Mouse (Mus musculus): ENCODE data around the gene Kat6b.

Gene Kat6b

DNA sequence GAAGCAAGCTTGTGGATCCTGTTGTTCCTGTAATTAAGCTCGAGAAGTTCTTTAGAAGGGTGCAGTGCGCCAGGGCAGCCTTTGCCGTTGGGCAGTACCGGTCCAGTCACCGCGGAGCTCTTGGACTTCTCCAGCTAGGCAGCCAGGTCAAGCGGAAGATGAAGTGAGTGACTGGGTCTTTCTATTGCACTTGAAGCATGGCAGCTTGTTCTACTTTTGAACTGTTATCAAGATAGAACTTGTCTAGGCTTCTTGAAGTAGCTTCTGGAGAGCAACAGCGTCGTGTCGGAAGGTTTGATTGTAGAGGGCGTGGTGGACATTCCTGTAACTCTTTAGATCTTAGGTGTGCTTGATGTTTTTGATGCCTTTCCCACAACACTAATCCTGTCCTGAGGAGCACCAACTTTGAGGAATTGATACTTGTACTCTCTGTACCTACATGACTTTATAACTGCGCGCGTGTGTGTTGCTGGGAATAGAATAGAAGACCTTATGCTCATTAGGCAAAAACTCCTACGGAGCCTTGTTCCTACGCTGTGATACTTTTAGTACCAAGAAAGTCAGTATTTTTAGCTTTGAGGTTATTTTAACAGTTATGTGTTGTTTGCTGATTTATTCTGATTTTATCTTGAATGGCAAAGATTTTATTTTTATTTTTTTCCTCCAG, 41.2 kb downstream of the Kat6b start:
- in situ Hi-C loops (cut with MboI; ENCODE audit: low sequenced_read_pairs), result no loop called here

DNA sequence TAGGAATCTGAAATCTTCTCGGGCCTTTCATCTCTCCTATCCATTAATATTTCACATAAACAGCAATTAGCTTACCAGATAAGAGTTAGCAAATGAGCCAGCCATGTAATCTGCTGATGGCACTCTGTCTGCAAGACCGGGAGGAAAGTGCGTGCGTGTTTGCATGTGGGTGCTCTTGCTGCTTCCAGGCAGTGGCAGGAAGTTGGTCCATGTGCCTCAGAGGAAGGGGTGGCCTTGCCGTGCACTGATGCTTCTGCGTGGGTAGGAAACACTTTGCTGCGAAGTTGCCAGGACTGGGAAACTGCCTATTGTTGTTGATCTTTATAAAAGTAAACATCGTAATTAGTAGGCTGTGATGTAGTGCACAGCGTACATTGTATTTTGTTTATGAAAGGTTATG, 42.0 kb downstream of the Kat6b start:
- in situ Hi-C loops (cut with MboI; ENCODE audit: low sequenced_read_pairs), result no loop called here

DNA sequence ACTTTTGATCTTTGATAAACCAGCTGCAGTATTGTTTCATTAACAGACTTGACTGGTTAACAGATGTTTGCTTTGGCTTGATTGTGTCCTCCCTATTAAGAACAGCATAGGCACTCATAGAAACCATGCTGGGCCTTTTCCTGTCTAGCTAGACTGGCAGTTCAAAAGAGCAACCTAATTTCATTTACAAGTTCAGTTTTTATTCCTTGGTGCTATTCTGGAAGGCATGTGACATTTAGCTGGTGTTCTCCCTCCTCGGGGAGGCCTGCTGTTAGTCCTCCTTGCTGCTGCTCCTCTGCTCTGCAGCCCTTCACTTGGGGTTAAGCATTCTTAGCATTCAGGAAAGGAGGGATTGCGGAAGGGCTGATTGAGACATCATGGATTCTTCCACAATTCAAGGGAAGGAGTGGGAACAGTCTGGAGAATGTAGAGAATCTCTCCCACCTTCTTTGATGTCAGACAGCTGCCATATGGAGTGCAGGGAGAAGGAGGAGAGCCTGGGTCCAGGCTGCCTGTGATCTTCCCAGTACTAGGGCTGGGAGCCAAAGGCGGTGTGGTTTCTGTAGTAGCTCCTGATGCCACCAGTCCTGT, 42.7 kb downstream of the Kat6b start:
- in situ Hi-C loops (cut with MboI; ENCODE audit: low sequenced_read_pairs), result no loop called here

DNA sequence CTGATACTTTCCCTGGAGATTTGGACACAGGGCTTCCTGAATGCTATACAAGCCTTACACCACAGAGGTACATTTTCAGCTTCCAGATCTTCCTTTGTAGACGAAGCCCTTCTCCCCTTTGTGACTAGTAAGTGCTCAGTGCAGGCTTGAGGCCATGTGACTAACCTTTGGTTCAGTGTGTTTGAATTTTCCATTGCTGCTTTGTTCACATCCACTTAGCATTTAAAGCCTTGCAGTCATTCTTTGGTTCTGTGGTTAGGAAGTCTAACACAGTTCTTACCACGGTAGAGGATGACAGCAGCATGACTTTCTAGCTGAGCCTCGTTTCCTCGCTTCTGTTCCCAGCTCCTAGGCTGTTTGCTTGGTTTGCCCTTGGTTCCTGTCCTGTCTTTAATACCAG, 44.4 kb downstream of the Kat6b start:
- in situ Hi-C loops (cut with MboI; ENCODE audit: low sequenced_read_pairs), result no loop called here

- in situ Hi-C loops (cut with MboI; ENCODE audit: low sequenced_read_pairs), result no loop called here
These were observed 52.3 kb downstream of the Kat6b start for GRCm38 (mm10) chr14:21533566-21533965.

- in situ Hi-C loops (cut with MboI; ENCODE audit: low sequenced_read_pairs), result no loop called here
These were observed 52.8 kb downstream of the Kat6b start for GRCm38 (mm10) chr14:21534066-21534465.

GRCm38 (mm10) chr14:21534542-21535272, 53.5 kb downstream of the Kat6b start:
- in situ Hi-C loops (cut with MboI; ENCODE audit: low sequenced_read_pairs), result no loop called here

DNA sequence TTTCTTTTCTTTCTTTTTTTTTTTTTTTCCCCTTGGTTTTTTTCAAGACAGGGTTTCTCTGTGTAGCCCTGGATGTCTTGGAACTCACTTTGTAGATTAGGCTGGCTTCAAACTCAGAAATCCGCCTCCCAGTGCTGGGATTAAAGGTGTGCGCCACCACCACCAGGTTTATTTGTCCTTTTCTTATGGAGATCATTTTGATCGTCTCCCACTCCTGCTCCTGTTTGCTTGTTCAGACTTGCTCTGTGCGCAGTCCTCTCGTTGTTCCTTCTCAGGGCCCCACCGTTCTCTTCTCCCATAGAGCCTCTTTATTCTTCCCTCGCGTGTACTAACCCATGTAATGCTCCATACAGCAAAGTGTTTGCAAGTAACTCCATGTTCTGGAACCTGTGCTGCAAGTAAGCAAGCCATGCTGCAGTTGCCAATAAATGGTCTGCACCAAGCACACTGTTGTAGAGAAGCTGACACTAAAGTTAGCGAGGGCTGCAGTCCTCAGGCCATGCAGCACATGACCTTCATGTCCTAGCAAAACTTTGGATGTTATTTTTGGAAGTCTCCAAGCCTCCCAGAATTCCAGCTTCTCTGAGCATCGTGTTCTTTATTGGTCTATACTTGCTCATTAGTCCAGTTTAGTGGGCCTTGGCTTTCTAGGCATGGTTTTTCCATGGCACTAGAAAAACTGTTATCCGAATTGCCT, 55.4 kb downstream of the Kat6b start:
- in situ Hi-C loops (cut with MboI; ENCODE audit: low sequenced_read_pairs), result no loop called here

- in situ Hi-C loops (cut with MboI; ENCODE audit: low sequenced_read_pairs), result no loop called here
These were observed 56.6 kb downstream of the Kat6b start for GRCm38 (mm10) chr14:21537838-21538237.

- in situ Hi-C loops (cut with MboI; ENCODE audit: low sequenced_read_pairs), result no loop called here
These were observed 58.5 kb downstream of the Kat6b start for GRCm38 (mm10) chr14:21539731-21540130.

GRCm38 (mm10) chr14:21540361-21540760, 59.1 kb downstream of the Kat6b start:
- in situ Hi-C loops (cut with MboI; ENCODE audit: low sequenced_read_pairs), result no loop called here

DNA sequence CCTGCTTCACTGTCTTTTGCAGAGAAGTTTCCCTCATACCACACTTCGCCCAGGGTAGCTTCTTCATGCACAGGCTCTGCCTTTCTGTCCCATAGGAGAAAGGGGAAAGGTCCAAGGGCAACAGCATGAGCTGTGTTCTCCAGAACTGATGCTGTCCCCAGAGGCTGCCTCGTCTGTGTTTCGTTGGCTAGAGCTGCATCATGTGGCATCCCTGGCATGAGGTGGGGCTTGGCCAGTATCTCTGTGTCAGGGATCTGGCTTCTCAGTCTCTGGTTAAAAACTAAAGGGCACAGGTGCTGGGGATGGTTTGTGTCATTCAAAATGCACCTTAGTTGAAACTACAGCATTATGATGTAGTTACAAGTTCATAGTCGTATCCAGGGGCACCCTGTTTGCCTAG, 64.3 kb downstream of the Kat6b start:
- in situ Hi-C loops (cut with MboI; ENCODE audit: low sequenced_read_pairs), result no loop called here

DNA sequence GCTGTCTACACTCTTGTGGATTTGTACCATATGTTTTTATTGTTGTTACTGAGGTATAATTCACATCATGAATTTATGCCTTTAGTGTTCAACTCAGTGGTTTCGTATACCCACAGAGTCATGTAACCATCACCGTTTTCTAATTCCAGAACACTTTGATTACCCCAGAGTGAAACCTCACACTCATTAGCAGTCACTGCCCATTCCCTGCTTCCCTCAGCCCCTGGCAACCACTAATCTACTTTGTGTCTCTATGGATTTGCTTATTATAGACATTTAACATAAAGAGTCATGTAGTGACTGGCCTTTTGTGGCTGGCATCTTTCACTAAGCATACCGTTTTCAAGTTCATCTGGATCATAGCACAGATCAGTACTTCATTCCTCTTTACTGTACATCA, 65.1 kb downstream of the Kat6b start:
- in situ Hi-C loops (cut with MboI; ENCODE audit: low sequenced_read_pairs), result no loop called here

DNA sequence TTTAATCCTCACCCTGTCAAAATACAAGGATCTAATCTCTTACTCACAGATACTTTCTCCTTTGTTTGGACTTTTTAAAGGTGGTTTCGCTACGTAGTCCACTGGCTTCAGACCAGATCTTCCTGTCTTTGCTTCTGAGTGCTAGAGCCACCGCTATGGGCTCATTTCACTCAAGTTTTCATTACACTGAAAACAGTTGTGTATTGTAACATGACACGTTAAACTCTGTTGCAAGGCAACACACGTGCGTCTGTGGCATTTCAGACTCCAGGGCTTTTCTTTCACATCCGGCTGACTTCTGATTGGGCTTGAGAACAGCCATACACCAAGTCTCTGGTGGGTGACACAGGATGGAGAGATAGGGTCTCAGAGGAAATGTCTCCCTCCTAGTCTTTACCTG, 66.1 kb downstream of the Kat6b start:
- in situ Hi-C loops (cut with MboI; ENCODE audit: low sequenced_read_pairs), result no loop called here

DNA sequence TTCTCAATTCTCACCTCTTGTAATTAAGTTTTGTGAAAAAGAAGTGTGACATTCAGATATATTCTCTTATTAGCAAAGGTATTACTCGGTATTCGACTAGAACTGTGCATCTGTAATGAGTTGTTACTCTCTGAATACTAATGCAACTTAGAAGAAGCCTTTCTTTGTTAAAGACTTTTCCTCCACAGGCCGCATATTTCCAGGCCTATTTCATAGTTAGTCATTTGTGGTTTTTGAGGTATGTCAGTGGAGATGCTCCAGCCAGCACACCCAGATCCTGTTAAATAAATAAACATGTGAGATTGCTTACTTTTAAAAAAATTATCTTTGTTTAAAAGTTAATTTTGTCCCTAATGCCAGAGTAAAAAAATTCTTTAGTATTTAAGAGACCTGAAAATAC, 66.7 kb downstream of the Kat6b start:
- in situ Hi-C loops (cut with MboI; ENCODE audit: low sequenced_read_pairs), result no loop called here

GRCm38 (mm10) chr14:21548952-21549607, 67.8 kb downstream of the Kat6b start:
- in situ Hi-C loops (cut with MboI; ENCODE audit: low sequenced_read_pairs), result no loop called here

DNA sequence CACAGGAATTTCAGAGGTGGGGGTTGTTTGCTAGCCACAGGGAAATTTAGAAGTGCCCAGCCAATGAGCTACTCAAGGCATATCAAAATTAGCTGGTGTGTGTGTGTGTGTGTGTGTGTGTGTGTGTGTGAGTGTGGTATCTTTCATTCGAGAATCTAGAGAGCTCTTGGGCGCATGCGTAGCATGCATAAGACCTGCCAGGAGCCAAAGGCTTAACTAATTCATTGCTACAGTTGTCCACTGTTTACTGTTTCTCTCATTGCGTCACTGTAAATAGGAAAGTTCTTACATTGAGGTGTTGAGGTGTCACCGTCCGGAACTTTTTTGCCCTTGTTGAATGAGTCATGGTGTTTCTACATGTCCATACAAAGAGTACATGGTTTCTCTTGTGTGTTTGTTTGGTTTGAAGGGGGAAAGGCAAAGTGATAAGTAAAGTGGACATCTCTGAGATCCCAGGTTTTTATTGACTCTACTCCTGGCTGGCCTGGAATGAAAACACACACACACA, 68.4 kb downstream of the Kat6b start:
- in situ Hi-C loops (cut with MboI; ENCODE audit: low sequenced_read_pairs), result no loop called here

- in situ Hi-C loops (cut with MboI; ENCODE audit: low sequenced_read_pairs), result no loop called here
These were observed 69.3 kb downstream of the Kat6b start for GRCm38 (mm10) chr14:21550576-21550975.

DNA sequence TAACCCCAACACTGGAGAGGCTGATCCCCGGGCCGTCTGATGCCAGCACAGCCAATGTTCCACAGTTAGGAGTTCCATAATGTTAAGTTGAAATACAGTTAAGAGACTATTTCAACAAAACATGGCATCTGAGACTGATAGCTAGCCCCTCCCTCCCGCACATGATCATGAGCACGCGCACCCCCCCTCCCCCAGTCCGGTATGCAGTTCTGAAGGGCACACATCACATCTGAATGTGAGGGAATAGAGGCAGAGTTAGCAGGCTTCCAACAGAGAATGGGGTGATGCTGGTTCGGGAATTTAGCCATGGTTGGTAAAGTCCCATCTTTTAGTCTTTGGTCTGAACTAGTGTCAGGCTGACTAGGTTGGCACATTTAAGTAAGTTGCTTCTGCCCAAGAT, 70.4 kb downstream of the Kat6b start:
- in situ Hi-C loops (cut with MboI; ENCODE audit: low sequenced_read_pairs), result no loop called here

- in situ Hi-C loops (cut with MboI; ENCODE audit: low sequenced_read_pairs), result no loop called here
These were observed 71.7 kb downstream of the Kat6b start for GRCm38 (mm10) chr14:21552958-21553357.

DNA sequence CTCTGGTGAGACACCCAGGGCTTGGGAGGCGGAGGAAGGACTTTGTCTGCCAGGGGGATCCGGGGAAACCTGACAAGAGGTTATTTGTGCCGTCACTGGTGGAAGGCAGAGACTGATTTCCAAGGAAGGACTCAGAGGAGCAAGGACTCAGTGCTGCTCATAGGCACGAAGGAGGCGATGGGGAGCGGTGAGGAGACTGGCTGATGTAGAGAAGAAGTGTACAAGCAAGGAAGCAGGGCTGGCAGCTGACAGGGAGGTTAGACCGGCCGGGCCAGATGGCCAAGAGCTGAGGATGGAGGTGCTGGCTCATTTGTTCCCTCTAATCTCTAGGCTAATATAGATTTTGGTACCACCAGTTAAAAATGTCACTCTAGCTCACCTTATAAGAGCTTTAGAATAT, 72.8 kb downstream of the Kat6b start:
- in situ Hi-C loops (cut with MboI; ENCODE audit: low sequenced_read_pairs), result no loop called here
